Mouse (Mus musculus) midbrain, embryonic 14.5 days (tissue): Measurements from ENCODE around the gene Tmprss9. TPM values are rescaled to one million over a fixed set of nuclear protein-coding genes. Genes with fewer than 3 reads are reported as not detected.

Source experiments
- ATAC-seq: fragments of 200-750 bp; cut with Nextera tagmentation; 2 replicates; pipeline ENCODE4 v1.8.0; 2017; ENCODE audit warnings: moderate number of reproducible peaks, moderate library complexity; ENCODE audit not compliant: low FRiP score, low TSS enrichment
- DNase-seq: peaks from one replicate; pipeline ENCODE4 v3.0.0-alpha.2; 2015
- H3K27ac ChIP-seq: fragments of 300-500 bp; sonication (generic); replicated peaks from 2 replicates; pipeline ENCODE4 v1.5.1; 2014; ENCODE audit warnings: mild to moderate bottlenecking, low read depth, low read length, moderate library complexity
- H3K27me3 ChIP-seq: fragments of 300-500 bp; sonication (generic); 2 replicates; pipeline ENCODE4 v1.6.1; 2014; ENCODE audit warnings: low read length, control low read depth, mixed read lengths; ENCODE audit not compliant: control insufficient read depth, insufficient read depth
- H3K36me3 ChIP-seq: fragments of 300-500 bp; sonication (generic); 2 replicates; pipeline ENCODE4 v1.6.1; 2014; ENCODE audit warnings: low read length, control low read depth; ENCODE audit not compliant: control insufficient read depth, insufficient read depth
- H3K4me1 ChIP-seq: fragments of 300-500 bp; sonication (generic); 2 replicates; pipeline ENCODE4 v1.6.1; 2014; ENCODE audit warnings: mild to moderate bottlenecking, antibody characterized with exemption, low read length, control low read depth; ENCODE audit not compliant: control insufficient read depth, insufficient read depth
- H3K4me2 ChIP-seq: fragments of 300-500 bp; sonication (generic); 2 replicates; pipeline ENCODE4 v1.6.1; 2014; ENCODE audit warnings: mild to moderate bottlenecking, low read length, moderate library complexity
- H3K4me3 ChIP-seq: fragments of 300-500 bp; sonication (generic); replicated peaks from 2 replicates; pipeline ENCODE4 v1.5.1; 2014; ENCODE audit warnings: low read depth, low read length
- H3K9ac ChIP-seq: fragments of 300-500 bp; sonication (generic); replicated peaks from 2 replicates; pipeline ENCODE4 v1.6.1; 2014; ENCODE audit warnings: mild to moderate bottlenecking, low read length, moderate library complexity
- H3K9me3 ChIP-seq: fragments of 300-500 bp; sonication (generic); 2 replicates; pipeline ENCODE4 v1.6.1; 2016; ENCODE audit warnings: low read length, control low read depth, mixed read lengths; ENCODE audit not compliant: control insufficient read depth
- WGBS: fragments of 180-500 bp; shearing (Covaris S2); extraction: QIAGEN DNeasy Blood & Tissue Kit; methylation state at CpG from one replicate; pipeline ENCODE4 v1.1.7; 2014; 5-methylcytosine and 5-hydroxymethylcytosine counted together
- polyA plus RNA-seq: library from polyadenylated mRNA; unstranded; fragments of >200 nt; fragmentation: Nextera tagmentation; extraction: Ambion mirVana; gene quantifications from 2 replicates; pipeline ENCODE4 v1.2.1, GENCODE M21; 2014

The Tmprss9 gene
- 0.26 TPM in 1 of 2 replicates, not detected in the other for polyA plus RNA-seq

- DNase-seq, result no peak
- H3K4me3 ChIP-seq, result no peak within 1 kb of the TSS
- H3K36me3 ChIP-seq, result peaks cover 20% of the 10 kb centered on the region
- no peak within 1 kb of the TSS for H3K4me2 ChIP-seq
- no peak for ATAC-seq
- no peak within 1 kb of the TSS for H3K27ac ChIP-seq
- H3K9me3 ChIP-seq, result no peaks in the 10 kb centered on the region
- no peak within 1 kb of the TSS for H3K9ac ChIP-seq
- H3K4me1 ChIP-seq, result no peaks in the 10 kb centered on the region
- WGBS, result 46% methylated on average over 9 of the region's 9 CpGs
- H3K27me3 ChIP-seq, result no peaks in the 10 kb centered on the region
These were observed at the start of gene Tmprss9 for GRCm38 (mm10) chr10:80871581-80871980. Gene Tmprss9 (plus strand): TSS chr10:80871848.

GRCm38 (mm10) chr10:80821991-80822390 is 49.7 kb upstream of the Tmprss9 start:
- ATAC-seq (no peak), DNase-seq (peak; percentile 47)
- Histone ChIP-seq H3K4me1 (no peaks in the 10 kb centered on the region), H3K4me3 (no peak overlapping the region), H3K9ac (no peak overlapping the region), H3K4me2 (no peak overlapping the region), H3K27me3 (no peaks in the 10 kb centered on the region), H3K9me3 (no peaks in the 10 kb centered on the region), H3K27ac (no peak overlapping the region), H3K36me3 (no peaks in the 10 kb centered on the region)
- WGBS, result 39% methylated on average over 2 of the region's 2 CpGs

GRCm38 (mm10) chr10:80822528-80822927 is 49.1 kb upstream of the Tmprss9 start:
- Histone ChIP-seq H3K27ac (no peak overlapping the region), H3K9me3 (no peaks in the 10 kb centered on the region), H3K9ac (no peak overlapping the region), H3K4me3 (no peak overlapping the region), H3K4me2 (no peak overlapping the region), H3K4me1 (peaks cover 3% of the 10 kb centered on the region), H3K27me3 (no peaks in the 10 kb centered on the region), H3K36me3 (no peaks in the 10 kb centered on the region)
- no peak for ATAC-seq
- DNase-seq, result no peak
- 92% methylated on average over 5 of the region's 5 CpGs for WGBS

GRCm38 (mm10) chr10:80823316-80823715 is 48.3 kb upstream of the Tmprss9 start:
- no peak for DNase-seq
- H3K4me3 ChIP-seq, result no peak overlapping the region
- peaks cover 10% of the 10 kb centered on the region for H3K4me1 ChIP-seq
- H3K9ac ChIP-seq, result no peak overlapping the region
- WGBS, result 85% methylated on average over 1 of the region's 1 CpGs
- H3K36me3 ChIP-seq, result no peaks in the 10 kb centered on the region
- no peak overlapping the region for H3K4me2 ChIP-seq
- no peaks in the 10 kb centered on the region for H3K27me3 ChIP-seq
- H3K27ac ChIP-seq, result no peak overlapping the region
- no peak for ATAC-seq
- H3K9me3 ChIP-seq, result no peaks in the 10 kb centered on the region

GRCm38 (mm10) chr10:80823847-80824643 is 47.6 kb upstream of the Tmprss9 start:
- H3K36me3 ChIP-seq, result peaks cover under 1% of the 10 kb centered on the region; the same call in 1 of the 2 replicates
- ATAC-seq, result no peak
- no peak overlapping the region for H3K4me3 ChIP-seq
- H3K4me2 ChIP-seq, result no peak overlapping the region
- 71% methylated on average over 8 of the region's 8 CpGs for WGBS
- no peaks in the 10 kb centered on the region for H3K27me3 ChIP-seq
- DNase-seq, result no peak
- no peaks in the 10 kb centered on the region for H3K9me3 ChIP-seq
- no peak overlapping the region for H3K9ac ChIP-seq
- H3K27ac ChIP-seq, result no peak overlapping the region
- peaks cover 10% of the 10 kb centered on the region for H3K4me1 ChIP-seq

- H3K9ac ChIP-seq, result no peak overlapping the region
- 82% methylated on average over 2 of the region's 2 CpGs for WGBS
- H3K4me2 ChIP-seq, result no peak overlapping the region
- DNase-seq (no peak), ATAC-seq (no peak)
- H3K4me1 ChIP-seq, result peaks cover 10% of the 10 kb centered on the region
- H3K27me3 ChIP-seq, result no peaks in the 10 kb centered on the region
- no peak overlapping the region for H3K27ac ChIP-seq
- no peak overlapping the region for H3K4me3 ChIP-seq
- H3K36me3 ChIP-seq, result peaks cover 9% of the 10 kb centered on the region
- H3K9me3 ChIP-seq, result no peaks in the 10 kb centered on the region
These were observed 46.8 kb upstream of the Tmprss9 start for GRCm38 (mm10) chr10:80824827-80825226.

GRCm38 (mm10) chr10:80826151-80827062 is 45.2 kb upstream of the Tmprss9 start, which contains the start of gene Oaz1:
Gene Oaz1 (plus strand): TSS chr10:80826656.
- Histone ChIP-seq H3K27me3 (no peaks in the 10 kb centered on the region), H3K36me3 (peaks cover 20% of the 10 kb centered on the region), H3K4me3 (peak within 1 kb of the TSS; percentile 74), H3K4me1 (peaks cover 10% of the 10 kb centered on the region), H3K27ac (peak within 1 kb of the TSS; percentile 92), H3K4me2 (peak within 1 kb of the TSS; percentile 92), H3K9ac (peak within 1 kb of the TSS; percentile 84), H3K9me3 (no peaks in the 10 kb centered on the region)
- ATAC-seq (peak; percentile 97), DNase-seq (peak; percentile 99)
- WGBS, result under 1% methylated on average over 74 of the region's 82 CpGs

- peak overlapping the region; percentile 92 for H3K4me2 ChIP-seq
- WGBS, result 7% methylated on average over 29 of the region's 29 CpGs
- no peaks in the 10 kb centered on the region for H3K27me3 ChIP-seq
- peak overlapping the region; percentile 92 for H3K27ac ChIP-seq
- ATAC-seq, result no peak
- no peaks in the 10 kb centered on the region for H3K9me3 ChIP-seq
- peak overlapping the region; percentile 74 for H3K4me3 ChIP-seq
- DNase-seq, result no peak
- peaks cover 10% of the 10 kb centered on the region for H3K4me1 ChIP-seq
- H3K9ac ChIP-seq, result peak overlapping the region; percentile 84
- H3K36me3 ChIP-seq, result peaks cover 24% of the 10 kb centered on the region
These were observed 44.4 kb upstream of the Tmprss9 start for GRCm38 (mm10) chr10:80827063-80827869.
